Mouse (Mus musculus): ENCODE measurements at regions not wholly inside any gene's neighbourhood (a gene's known extent, or its start where the extent isn't known, plus 50 kb on each side); places are given as distances from the start of the nearest gene placed in this dataset.

DNA sequence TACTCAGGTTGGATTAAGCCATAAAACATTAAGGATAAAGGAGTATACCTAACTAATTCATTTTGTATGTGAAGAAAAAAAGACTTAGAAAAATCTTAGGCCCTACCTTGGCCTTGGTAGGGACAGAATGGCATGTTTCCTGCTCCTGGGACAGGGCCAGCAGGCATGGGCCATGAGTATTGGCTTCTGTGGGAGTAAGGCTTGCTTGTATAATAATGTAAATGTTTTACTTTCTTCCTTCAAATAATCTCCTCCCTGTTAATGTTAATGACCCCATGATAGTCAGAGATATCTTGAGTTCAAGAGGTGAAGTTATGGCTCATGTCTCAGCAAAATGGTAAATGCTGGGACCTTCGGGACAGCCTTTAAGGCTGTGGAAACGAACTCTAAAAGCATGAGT lies 71.5 kb upstream of the Bet1 start:
- TF ChIP-seq CTCF (IDR thresholded peaks at IDR 0.05; ENCODE audit: borderline replicate concordance, insufficient read depth, low read length) (no peak), POLR2A (IDR thresholded peaks at IDR 0.05; ENCODE audit: low read depth, low read length) (no peak)
